Mouse (Mus musculus) liver, postnatal 0 days (tissue): ENCODE measurements at regions not wholly inside any gene's neighbourhood (a gene's known extent, or its start where the extent isn't known, plus 50 kb on each side); places are given as distances from the start of the nearest gene placed in this dataset.

ENCODE experiments used
- ATAC-seq: fragments of 200-750 bp; cut with Nextera tagmentation; 2 replicates; pipeline ENCODE4 v1.8.0; 2017; ENCODE audit warnings: mild to moderate bottlenecking, moderate library complexity
- DNase-seq: peaks from one replicate; pipeline ENCODE4 v3.0.0-alpha.2; 2016
- H3K27ac ChIP-seq: fragments of 300-500 bp; sonication (generic); 2 replicates; pipeline ENCODE4 v1.5.1; 2014; ENCODE audit warnings: antibody characterized with exemption, moderate library complexity, mild to moderate bottlenecking, low read depth
- H3K27me3 ChIP-seq: fragments of 300-500 bp; sonication (generic); 2 replicates; pipeline ENCODE4 v1.6.1; 2014; ENCODE audit warnings: low read length, control low read depth, mixed read lengths; ENCODE audit not compliant: insufficient read depth
- H3K36me3 ChIP-seq: fragments of 300-500 bp; sonication (generic); replicated peaks from 2 replicates; pipeline ENCODE4 v1.6.1; 2014; ENCODE audit warnings: mild to moderate bottlenecking, control low read depth, low read length, moderate library complexity, mixed read lengths; ENCODE audit not compliant: insufficient read depth
- H3K4me1 ChIP-seq: fragments of 300-500 bp; sonication (generic); 2 replicates; pipeline ENCODE4 v1.6.1; 2014; ENCODE audit warnings: antibody characterized with exemption, mild to moderate bottlenecking, control low read depth; ENCODE audit not compliant: insufficient read depth
- H3K4me2 ChIP-seq: fragments of 300-500 bp; sonication (generic); 2 replicates; pipeline ENCODE4 v1.6.1; 2014; ENCODE audit warnings: low read depth, mild to moderate bottlenecking, low read length, moderate library complexity, mixed read lengths
- H3K4me3 ChIP-seq: fragments of 300-500 bp; sonication (generic); 2 replicates; pipeline ENCODE4 v1.5.1; 2014; ENCODE audit warnings: low read depth, low read length
- H3K9ac ChIP-seq: fragments of 300-500 bp; sonication (generic); replicated peaks from 2 replicates; pipeline ENCODE4 v1.6.1; 2014; ENCODE audit warnings: mild to moderate bottlenecking, moderate library complexity
- H3K9me3 ChIP-seq: fragments of 300-500 bp; sonication (generic); 2 replicates; pipeline ENCODE4 v1.6.1; 2016; ENCODE audit warnings: mild to moderate bottlenecking, control low read depth, low read length, mixed read lengths
- CTCF ChIP-seq: sonication (generic); IDR thresholded peaks from 2 replicates; pipeline ENCODE4 v1.5.1; 2016; ENCODE audit warnings: antibody characterized with exemption, low read depth
- EP300 ChIP-seq: IDR thresholded peaks from 2 replicates; pipeline ENCODE4 v1.6.1; 2016; ENCODE audit warnings: antibody characterized with exemption, low read depth, mild to moderate bottlenecking
- WGBS: fragments of 180-500 bp; shearing (Covaris S2); extraction: QIAGEN DNeasy Blood & Tissue Kit; methylation state at CpG from one replicate; pipeline ENCODE4 v1.1.7; 2014; ENCODE audit not compliant: insufficient replicate concordance; 5-methylcytosine and 5-hydroxymethylcytosine counted together

GRCm38 (mm10) chr8:39950178-39950896, 724.5 kb upstream of the Adam24 start:
- TF ChIP-seq EP300: no peak
- TF ChIP-seq CTCF: no peak
- Histone ChIP-seq H3K4me1 (no peaks in the 10 kb centered on the region), H3K4me2 (no peak overlapping the region), H3K36me3 (no peaks in the 10 kb centered on the region), H3K9me3 (no peaks in the 10 kb centered on the region), H3K9ac (no peak overlapping the region), H3K27ac (no peak overlapping the region), H3K4me3 (no peak overlapping the region), H3K27me3 (no peaks in the 10 kb centered on the region)
- 64% methylated on average over 6 of the region's 6 CpGs for WGBS
- no peak for ATAC-seq
- no peak for DNase-seq

GRCm38 (mm10) chr8:39954497-39954896, 720.4 kb upstream of the Adam24 start:
- H3K36me3 ChIP-seq: no peaks in the 10 kb centered on the region
- ATAC-seq (no peak), DNase-seq (no peak)
- no peak overlapping the region for H3K4me3 ChIP-seq
- H3K27me3 ChIP-seq: no peaks in the 10 kb centered on the region
- no peak overlapping the region for H3K27ac ChIP-seq
- H3K4me1 ChIP-seq: no peaks in the 10 kb centered on the region
- TF ChIP-seq CTCF (no peak), EP300 (no peak)
- no peaks in the 10 kb centered on the region for H3K9me3 ChIP-seq
- WGBS: 44% methylated on average over 5 of the region's 5 CpGs
- H3K4me2 ChIP-seq: no peak overlapping the region
- no peak overlapping the region for H3K9ac ChIP-seq

- Histone ChIP-seq H3K27me3 (no peaks in the 10 kb centered on the region), H3K27ac (no peak overlapping the region), H3K4me2 (no peak overlapping the region), H3K36me3 (no peaks in the 10 kb centered on the region), H3K4me3 (no peak overlapping the region), H3K9ac (no peak overlapping the region), H3K4me1 (no peaks in the 10 kb centered on the region), H3K9me3 (no peaks in the 10 kb centered on the region)
- no peak for ATAC-seq
- WGBS: 34% methylated on average over 4 of the region's 4 CpGs
- no peak for DNase-seq
- TF ChIP-seq CTCF (no peak), EP300 (no peak)
Measured at GRCm38 (mm10) chr8:39954924-39955323, 720.0 kb upstream of the Adam24 start.

- Histone ChIP-seq H3K4me3 (no peak overlapping the region), H3K27me3 (no peaks in the 10 kb centered on the region), H3K9ac (no peak overlapping the region), H3K4me2 (no peak overlapping the region), H3K4me1 (no peaks in the 10 kb centered on the region), H3K9me3 (no peaks in the 10 kb centered on the region), H3K36me3 (no peaks in the 10 kb centered on the region), H3K27ac (no peak overlapping the region)
- TF ChIP-seq CTCF (no peak), EP300 (no peak)
- DNase-seq (no peak), ATAC-seq (no peak)
- 82% methylated on average over 1 of the region's 1 CpGs for WGBS
Measured at GRCm38 (mm10) chr8:40005207-40005837, 669.6 kb upstream of the Adam24 start.

- H3K27me3 ChIP-seq: no peaks in the 10 kb centered on the region
Measured at GRCm38 (mm10) chr8:40019281-40019943, 655.5 kb upstream of the Adam24 start.

GRCm38 (mm10) chr8:40064145-40064544, 610.7 kb upstream of the Adam24 start:
- Histone ChIP-seq H3K4me2 (no peak overlapping the region), H3K36me3 (no peaks in the 10 kb centered on the region), H3K9ac (no peak overlapping the region), H3K4me1 (no peaks in the 10 kb centered on the region), H3K9me3 (no peaks in the 10 kb centered on the region), H3K27me3 (no peaks in the 10 kb centered on the region), H3K4me3 (no peak overlapping the region), H3K27ac (no peak overlapping the region)
- TF ChIP-seq CTCF (no peak), EP300 (no peak)
- no peak for DNase-seq
- no peak for ATAC-seq

More at GRCm38 (mm10) chr8:40019281-40019943, 655.5 kb upstream of the Adam24 start:
- no peak overlapping the region for H3K9ac ChIP-seq
- H3K9me3 ChIP-seq: no peaks in the 10 kb centered on the region
- H3K36me3 ChIP-seq: no peaks in the 10 kb centered on the region
- ATAC-seq: no peak
- no peak overlapping the region for H3K4me2 ChIP-seq
- no peaks in the 10 kb centered on the region for H3K4me1 ChIP-seq
- 76% methylated on average over 5 of the region's 5 CpGs for WGBS
- TF ChIP-seq CTCF (no peak), EP300 (no peak)
- no peak for DNase-seq
- no peak overlapping the region for H3K4me3 ChIP-seq
- no peak overlapping the region for H3K27ac ChIP-seq
